Mouse (Mus musculus) MEL (cell line): Measurements from ENCODE around the gene Susd4.

Experiments
- CHD2 ChIP-seq: IDR thresholded peaks from 2 replicates; pipeline ENCODE4 v1.6.1; 2011; ENCODE audit warnings: low read length, improper control_type of control experiment
- CTCF ChIP-seq, 3 experiments: IDR thresholded peaks in 2 of 3; conservative IDR thresholded peaks in 1 of 3; 2 replicates each; pipeline ENCODE4 v1.5.1; 2011 to 2012; ENCODE audit warnings: low read length in 3 of 3, low read depth in 2 of 3, mild to moderate bottlenecking in 2 of 3, improper control_type of control experiment in 1 of 3, inconsistent platforms in 1 of 3, mixed read lengths in 1 of 3, moderate library complexity in 1 of 3; ENCODE audit not compliant: control insufficient read depth in 1 of 3, insufficient read depth in 1 of 3, poor library complexity in 1 of 3, severe bottlenecking in 1 of 3
- EP300 ChIP-seq, 2 experiments: IDR thresholded peaks; 2 replicates each; pipeline ENCODE4 v1.6.1; 2011; ENCODE audit warnings: improper control_type of control experiment in 2 of 2, low read length in 2 of 2, low read depth in 1 of 2, mild to moderate bottlenecking in 1 of 2
- ETS1 ChIP-seq: IDR thresholded peaks from 2 replicates; pipeline ENCODE4 v1.6.1; 2012; ENCODE audit warnings: low read depth, mild to moderate bottlenecking, inconsistent platforms, low read length, improper control_type of control experiment, moderate library complexity
- JUND ChIP-seq: IDR thresholded peaks from 2 replicates; pipeline ENCODE4 v1.6.1; 2011; ENCODE audit warnings: low read depth, mild to moderate bottlenecking, improper control_type of control experiment, low read length
- KAT2A ChIP-seq: conservative IDR thresholded peaks from 2 replicates; pipeline ENCODE4 v1.6.1; 2012; ENCODE audit warnings: low read depth, low read length, improper control_type of control experiment, inconsistent platforms
- MAZ ChIP-seq: IDR thresholded peaks from 2 replicates; pipeline ENCODE4 v1.6.1; 2012; ENCODE audit warnings: low read depth, mild to moderate bottlenecking, inconsistent platforms, low read length, improper control_type of control experiment
- MEF2A ChIP-seq: IDR thresholded peaks from 2 replicates; pipeline ENCODE4 v1.6.1; 2014; ENCODE audit warnings: low read depth, mild to moderate bottlenecking, inconsistent platforms, low read length, improper control_type of control experiment; ENCODE audit not compliant: poor library complexity, insufficient replicate concordance, severe bottlenecking; ENCODE audit errors: extremely low read depth
- MXI1 ChIP-seq: IDR thresholded peaks from 2 replicates; pipeline ENCODE4 v1.6.1; 2011; ENCODE audit warnings: mild to moderate bottlenecking, low read depth, low read length, improper control_type of control experiment
- NELFE ChIP-seq: IDR thresholded peaks from 2 replicates; pipeline ENCODE4 v1.6.1; 2011; ENCODE audit warnings: low read depth, low read length, improper control_type of control experiment
- POLR2A ChIP-seq, 2 experiments: IDR thresholded peaks; 2 replicates each; pipeline ENCODE4 v1.6.1; 2011 to 2012; ENCODE audit warnings: low read length in 2 of 2, mild to moderate bottlenecking in 2 of 2, control low read depth in 1 of 2, improper control_type of control experiment in 1 of 2, low read depth in 1 of 2, moderate library complexity in 1 of 2; ENCODE audit not compliant: control insufficient read depth in 1 of 2, insufficient read depth in 1 of 2, poor library complexity in 1 of 2
- USF1 ChIP-seq: IDR thresholded peaks from 2 replicates; pipeline ENCODE4 v1.6.1; 2014; ENCODE audit warnings: low read depth, mild to moderate bottlenecking, inconsistent platforms, low read length, improper control_type of control experiment, moderate library complexity
- ZC3H11A ChIP-seq: IDR thresholded peaks from 2 replicates; pipeline ENCODE4 v1.6.1; 2012; ENCODE audit warnings: low read depth, mild to moderate bottlenecking, inconsistent platforms, low read length, improper control_type of control experiment

- TF ChIP-seq CTCF (IDR thresholded peaks at IDR 0.05 in 2 of 3, conservative IDR thresholded peaks at IDR 0.05 in 1 of 3; ENCODE audit: control insufficient read depth in 1 of 3, insufficient read depth in 1 of 3, low read depth in 2 of 3, low read length in 3 of 3, poor library complexity in 1 of 3, severe bottlenecking in 1 of 3): no peak
- TF ChIP-seq POLR2A (IDR thresholded peaks at IDR 0.05; ENCODE audit: control insufficient read depth in 1 of 2, insufficient read depth in 1 of 2, low read depth in 1 of 2, low read length in 2 of 2, poor library complexity in 1 of 2): no peak
- TF ChIP-seq USF1: no peak
- no peak for TF ChIP-seq EP300 (IDR thresholded peaks at IDR 0.05; ENCODE audit: low read depth in 1 of 2, low read length in 2 of 2)
- no peak for TF ChIP-seq MXI1
- no peak for TF ChIP-seq KAT2A
- no peak for TF ChIP-seq JUND
- TF ChIP-seq MAZ: no peak
- no peak for TF ChIP-seq CHD2
- TF ChIP-seq MEF2A: no peak
- no peak for TF ChIP-seq ETS1
- TF ChIP-seq ZC3H11A: no peak
- TF ChIP-seq NELFE: no peak
Observed at GRCm38 (mm10) chr1:182941921-182942320, 178.3 kb downstream of the Susd4 start.
